Mouse (Mus musculus) lung, postnatal 14 days (tissue): ENCODE data around the gene Kctd17.

ENCODE experiments used
- DNase-seq: peaks from one replicate; pipeline ENCODE4 v3.0.0; 2021

Gene Kctd17

GRCm38 (mm10) chr15:78487066-78487465 lies 58.7 kb downstream of the Kctd17 start:
- DNase-seq: no peak
